Mouse (Mus musculus) layer of hippocampus, postnatal 14 days (tissue): ENCODE measurements around the gene Sap30bp. TPM values are rescaled to one million over a fixed set of nuclear protein-coding genes. Genes with fewer than 3 reads are reported as not detected.

ENCODE experiments used
- total RNA-seq, 2 experiments: library from RNA; stranded (reverse); gene quantifications; 2 replicates each; pipeline ENCODE4 v1.2.3; 2021

The Sap30bp gene
- total RNA-seq, 2 experiments from 2014 or later: 39.2 to 50.4 TPM

Other genes starting within 250 kb of the Sap30bp start
- 100 to 1,000 TPM; 178 to 182 TPM for gene Grb2, start 224.7 kb upstream of the Sap30bp start, total RNA-seq
- 10 to 100 TPM; 37.8 to 42.3 TPM for gene Tmem94, start 167.8 kb upstream of the Sap30bp start, total RNA-seq
- 10 to 100 TPM; 22.0 to 24.8 TPM for gene Caskin2, start 119.6 kb upstream of the Sap30bp start, total RNA-seq
- 10 to 100 TPM; 12.4 to 15.0 TPM for gene Tsen54, start 118.6 kb upstream of the Sap30bp start, total RNA-seq
- 1 to 10 TPM; 2.3 to 3.2 TPM for gene Llgl2, start 109.2 kb upstream of the Sap30bp start, total RNA-seq
- under 1 TPM; 0.35 to 0.36 TPM for gene Myo15b, start 74.9 kb upstream of the Sap30bp start, total RNA-seq
- 1 to 10 TPM in 1 of 2 experiments, under 1 TPM in 1; 0.67 to 2.0 TPM for gene Smim5, start 33.3 kb upstream of the Sap30bp start, total RNA-seq
- gene Smim6, start 21.3 kb upstream of the Sap30bp start, total RNA-seq: not detected
- gene Recql5, start 195 bp downstream of the Sap30bp start, total RNA-seq: 10 to 100 TPM; 23.2 to 25.7 TPM
- gene Itgb4, start 41.4 kb downstream of the Sap30bp start, total RNA-seq: 1 to 10 TPM; 1.4 to 2.2 TPM
- gene Galk1, start 79.4 kb downstream of the Sap30bp start, total RNA-seq: 10 to 100 TPM; 14.6 to 16.9 TPM
- 100 to 1,000 TPM; 338 to 355 TPM for gene H3f3b, start 94.7 kb downstream of the Sap30bp start, total RNA-seq
- gene Unk, start 97.0 kb downstream of the Sap30bp start, total RNA-seq: 10 to 100 TPM; 22.0 to 25.3 TPM
- 1 to 10 TPM; 1.3 to 2.1 TPM for gene Unc13d, start 144.7 kb downstream of the Sap30bp start, total RNA-seq
- 100 to 1,000 TPM; 287 to 295 TPM for gene Wbp2, start 153.7 kb downstream of the Sap30bp start, total RNA-seq
- 1 to 10 TPM; 5.7 to 7.8 TPM for gene Trim47, start 193.9 kb downstream of the Sap30bp start, total RNA-seq
- 1 to 10 TPM; 6.0 to 6.6 TPM for gene Trim65, start 197.8 kb downstream of the Sap30bp start, total RNA-seq
- 10 to 100 TPM; 55.3 to 63.7 TPM for gene Mrpl38, start 205.6 kb downstream of the Sap30bp start, total RNA-seq
- gene Fbf1, start 234.9 kb downstream of the Sap30bp start, total RNA-seq: 100 to 1,000 TPM in 1 of 2 experiments, 10 to 100 TPM in 1; 87.9 to 102 TPM